Mouse (Mus musculus) lung, adult 18-20 months (tissue): ENCODE measurements around the gene Gdpd3.
A peak's percentile ranks its signal among the peaks of the same experiment; 100 is the strongest.
"Not testable (repeated sequence)": the region's sequence is repeated elsewhere in the genome, so short reads cannot be mapped to it uniquely, and the experiment has no call there.

Experiments used
- DNase-seq, 2 experiments: peaks; one replicate each; pipeline ENCODE4 v3.0.0; 2022; ENCODE audit warnings: mixed read lengths in 2 of 2

The Gdpd3 gene

DNA sequence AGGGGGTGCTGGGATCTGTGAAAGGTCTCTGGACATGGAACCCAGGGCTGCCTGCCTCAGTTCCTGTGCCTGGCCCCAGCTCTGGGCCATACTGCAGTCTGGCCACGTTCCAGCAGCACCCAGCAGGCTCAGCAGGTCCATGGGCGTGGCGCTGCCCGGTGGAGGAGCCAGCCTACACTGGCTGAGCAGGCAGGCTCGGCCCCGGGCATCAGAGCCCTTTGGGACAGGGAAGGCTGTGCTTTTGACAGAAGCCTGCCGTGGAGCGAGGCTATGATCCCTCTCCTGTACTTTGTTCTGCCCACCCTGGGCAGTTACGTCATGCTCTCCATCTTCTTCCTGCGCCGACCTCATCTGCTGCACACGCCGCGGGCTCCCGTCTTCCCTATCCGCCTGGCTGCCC lies at the start of gene Gdpd3:
Gene Gdpd3, plus strand, starts transcription at position 134 of the 400 bp plus-strand sequence.
- peak in 1 of 2 experiments; percentile 39 for DNase-seq

DNA sequence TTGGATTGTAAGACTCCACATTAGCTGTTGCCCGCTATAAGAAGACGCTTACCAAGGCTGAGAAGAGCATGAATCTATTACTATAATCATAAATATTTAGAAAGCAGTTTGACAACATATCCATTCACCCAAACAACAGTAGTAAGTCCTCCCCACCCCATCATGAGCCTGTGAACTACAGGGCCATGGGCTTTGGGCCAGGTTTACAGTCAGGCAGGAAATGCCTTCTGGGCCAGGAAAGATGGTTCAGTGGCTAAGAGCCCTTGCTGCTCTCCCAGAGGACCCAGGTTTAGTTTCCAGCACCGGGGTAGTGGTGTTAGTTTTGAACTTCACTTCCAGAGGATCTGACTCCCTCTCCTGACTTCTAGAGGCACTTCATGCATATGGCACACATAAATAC lies 48.6 kb upstream of the Gdpd3 start:
- no peak for DNase-seq

- DNase-seq, result no peak
These were observed 47.3 kb upstream of the Gdpd3 start for GRCm38 (mm10) chr7:126718787-126719337.

- no peak for DNase-seq
These were observed 44.5 kb upstream of the Gdpd3 start for GRCm38 (mm10) chr7:126721635-126722034.

DNA sequence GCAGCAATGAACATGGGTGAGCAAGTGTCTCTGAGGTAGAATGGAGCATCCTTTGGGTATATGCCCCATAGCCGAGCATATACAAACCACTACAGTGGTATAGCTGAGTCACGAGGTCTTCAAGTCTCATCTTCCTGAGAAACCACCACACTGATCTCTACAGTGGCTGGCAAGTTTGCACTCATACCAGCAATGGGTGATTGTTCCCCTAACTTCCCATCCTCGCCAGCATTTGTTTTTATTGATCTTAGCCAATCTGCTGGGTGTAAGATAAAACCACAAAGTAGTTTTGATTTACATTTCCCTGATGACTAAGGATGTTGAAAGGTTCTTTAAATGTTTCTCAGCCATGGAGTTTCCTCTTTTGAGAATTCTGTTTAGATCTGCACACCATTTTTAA lies 41.1 kb upstream of the Gdpd3 start:
- no peak for DNase-seq

DNA sequence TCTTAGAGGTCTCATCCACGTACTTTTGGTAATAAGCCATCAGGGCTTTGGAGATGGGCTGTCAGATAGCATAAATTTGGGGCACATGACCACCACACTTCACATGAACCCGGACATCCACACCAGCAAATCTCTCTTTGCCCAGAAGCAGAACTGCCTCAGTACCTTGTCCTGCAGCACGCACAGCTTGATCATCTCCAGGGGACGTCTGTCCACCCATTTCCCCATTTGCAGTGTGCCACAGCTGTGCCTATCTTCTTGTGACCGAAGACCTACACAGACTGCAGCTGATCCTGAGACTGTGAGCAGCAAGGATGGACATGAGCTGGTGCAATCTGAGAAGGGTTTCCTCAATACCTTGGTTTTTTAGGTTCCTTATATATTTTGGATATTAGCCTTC lies 40.5 kb upstream of the Gdpd3 start:
- DNase-seq, result no peak

DNA sequence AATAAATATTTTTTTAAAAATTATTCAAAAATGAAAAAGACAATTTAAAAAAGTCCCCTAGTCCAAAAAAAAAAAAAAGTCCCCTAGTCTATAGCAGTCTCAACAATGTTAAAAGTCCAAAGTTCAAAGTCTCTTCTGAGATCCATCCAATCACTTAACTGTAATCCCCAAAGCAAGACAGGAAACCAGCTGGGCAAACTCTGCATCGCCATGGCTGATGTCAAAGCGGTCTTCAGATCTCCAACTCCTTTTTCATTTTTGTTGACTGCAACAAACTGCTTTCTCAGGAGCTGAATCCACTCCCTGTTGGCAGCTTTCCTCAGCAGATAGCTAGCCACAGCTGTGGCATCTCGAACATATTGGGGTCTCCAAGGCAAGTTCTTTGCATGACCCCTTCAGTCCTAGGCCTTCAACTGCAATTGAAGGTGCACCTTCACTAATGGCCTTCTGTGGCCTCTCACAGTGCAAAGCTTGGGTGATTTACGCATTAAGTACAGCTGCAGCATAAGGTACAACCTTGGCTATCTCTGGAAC lies 35.8 kb upstream of the Gdpd3 start:
- DNase-seq, result not testable (repeated sequence)

DNA sequence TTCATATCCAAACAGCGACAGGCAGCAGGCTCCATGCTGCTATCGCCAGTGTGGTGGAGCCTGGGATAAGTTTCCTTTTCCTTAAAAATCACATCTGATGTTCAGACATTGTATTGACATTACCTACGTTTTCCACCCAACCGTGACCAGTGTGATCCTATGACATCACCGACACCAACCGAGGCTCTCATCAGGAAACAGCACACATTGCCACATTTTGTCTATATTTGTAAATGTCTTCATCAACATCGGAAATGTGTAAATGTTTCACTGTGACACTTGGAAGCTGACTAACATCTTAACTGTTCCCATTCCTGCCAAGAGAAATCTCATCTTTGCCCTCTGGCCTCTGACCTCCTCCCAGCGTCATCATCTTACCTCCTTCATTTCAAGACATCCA lies 30.0 kb upstream of the Gdpd3 start:
- DNase-seq, result no peak

- DNase-seq, result no peak
These were observed 26.6 kb upstream of the Gdpd3 start for GRCm38 (mm10) chr7:126739551-126739950.

DNA sequence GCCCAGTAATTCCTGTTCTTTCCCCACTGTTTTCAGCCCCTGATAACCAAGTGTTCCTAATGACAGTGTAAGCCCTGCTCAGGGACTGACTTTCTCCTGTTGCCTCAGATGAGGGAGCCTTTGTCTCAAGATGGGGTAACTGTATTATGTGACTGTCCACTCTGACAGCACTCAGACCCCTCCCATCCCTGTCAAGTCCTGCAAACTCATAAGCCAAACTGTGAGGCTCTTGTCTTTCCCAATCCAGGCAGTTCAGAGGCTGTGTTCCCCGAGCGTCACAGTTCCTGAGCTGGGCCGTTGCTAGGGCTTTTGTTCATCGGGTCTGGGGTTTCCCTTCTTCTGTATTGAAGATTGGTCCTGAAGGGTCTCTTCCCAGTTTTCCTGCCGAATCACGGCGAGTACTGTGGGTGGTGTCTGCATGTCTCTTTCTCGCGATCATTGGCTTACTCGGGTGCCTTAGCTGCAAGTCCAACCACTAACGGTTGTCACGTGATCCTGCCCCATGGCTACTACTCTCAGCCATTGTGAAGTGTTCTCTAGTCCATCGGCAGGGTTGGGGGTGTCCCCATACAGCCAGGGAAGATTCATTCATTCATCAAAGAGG lies 25.9 kb upstream of the Gdpd3 start:
- DNase-seq, result no peak

DNA sequence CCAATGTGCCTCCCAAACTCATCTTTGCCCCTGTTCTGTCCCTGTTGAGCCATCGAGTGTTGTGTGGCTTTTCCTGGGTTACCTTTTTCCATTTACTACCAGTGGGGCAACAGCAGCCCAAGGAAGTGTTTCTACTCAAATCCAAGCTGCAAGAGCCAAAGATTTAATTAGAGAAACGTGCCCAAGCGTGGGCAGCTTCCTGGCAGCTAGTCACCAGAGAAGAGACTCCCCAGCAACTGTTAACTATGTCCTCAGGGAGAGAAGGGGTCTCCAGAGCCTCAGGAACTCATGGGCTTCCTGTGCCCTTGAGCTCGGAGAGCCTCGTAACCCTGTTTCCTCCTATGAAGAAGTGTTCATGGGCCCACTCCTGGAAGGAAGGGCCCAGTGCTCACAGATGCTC lies 25.2 kb upstream of the Gdpd3 start:
- DNase-seq, result no peak

- no peak for DNase-seq
These were observed 24.7 kb upstream of the Gdpd3 start for GRCm38 (mm10) chr7:126741452-126741851.

DNA sequence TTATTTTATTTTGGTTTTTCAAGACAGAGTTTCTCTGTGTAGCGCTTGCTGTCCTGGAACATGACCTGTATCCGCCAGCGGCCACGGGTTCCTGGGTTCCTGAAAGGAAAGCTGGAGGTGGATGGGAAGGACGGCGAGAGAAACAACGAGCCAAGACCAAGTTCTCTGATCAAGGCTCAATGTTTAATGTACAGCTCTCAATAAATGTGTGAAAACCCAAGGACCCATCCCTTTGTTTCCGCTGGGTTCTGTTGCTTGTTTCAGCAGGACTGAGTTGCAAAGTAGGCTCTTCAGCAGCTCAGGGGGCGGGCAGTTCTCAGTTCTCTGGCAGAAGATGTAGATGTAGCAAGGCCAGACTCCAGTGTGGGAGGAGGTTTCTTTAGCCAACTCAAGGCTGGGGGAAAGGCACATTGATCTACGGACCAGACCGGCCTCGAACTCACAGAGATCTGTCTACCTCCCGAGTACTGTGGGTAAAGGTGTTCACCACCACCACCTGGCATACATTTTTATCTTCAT lies 24.1 kb upstream of the Gdpd3 start:
- no peak for DNase-seq

DNA sequence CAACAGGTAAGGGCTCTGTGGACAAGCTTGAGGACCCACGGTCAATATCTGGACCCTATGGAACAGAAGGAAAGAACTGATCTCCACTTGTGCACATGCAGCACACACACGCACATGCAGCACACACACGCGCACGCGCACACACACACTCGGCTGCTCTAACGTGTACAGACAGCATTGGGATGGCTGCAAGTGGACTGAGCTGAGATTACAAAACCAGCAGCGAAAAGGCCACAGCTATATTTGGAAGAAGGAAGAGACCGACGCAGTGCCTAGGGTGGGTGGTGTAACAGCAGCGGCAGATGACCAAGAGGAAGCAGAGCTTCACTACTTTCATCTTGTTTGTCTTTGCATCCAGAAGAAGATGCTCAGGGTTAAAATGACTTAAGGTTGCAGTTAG lies 20.1 kb upstream of the Gdpd3 start:
- DNase-seq, result peak in 1 of 2 experiments; percentile 48

DNA sequence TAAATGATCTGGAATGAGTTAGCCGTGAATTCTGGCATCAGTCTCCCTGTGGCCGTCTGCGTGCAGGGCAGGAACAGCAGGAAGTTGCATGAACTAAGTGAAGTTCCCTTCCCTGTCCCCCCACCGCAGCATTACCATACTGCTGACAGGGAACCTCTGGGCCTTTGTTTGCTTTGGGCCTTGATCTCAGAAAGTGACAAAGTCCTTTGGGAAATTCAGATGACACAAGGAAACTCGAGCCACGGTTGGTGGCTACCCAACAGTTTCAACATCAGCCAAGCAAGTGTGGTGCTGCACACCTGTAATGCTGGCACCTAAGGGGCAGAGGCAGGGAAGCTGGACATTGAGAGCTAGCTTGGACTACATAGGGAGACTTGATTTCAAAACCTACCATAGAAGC lies 19.3 kb upstream of the Gdpd3 start:
- DNase-seq, result no peak

DNA sequence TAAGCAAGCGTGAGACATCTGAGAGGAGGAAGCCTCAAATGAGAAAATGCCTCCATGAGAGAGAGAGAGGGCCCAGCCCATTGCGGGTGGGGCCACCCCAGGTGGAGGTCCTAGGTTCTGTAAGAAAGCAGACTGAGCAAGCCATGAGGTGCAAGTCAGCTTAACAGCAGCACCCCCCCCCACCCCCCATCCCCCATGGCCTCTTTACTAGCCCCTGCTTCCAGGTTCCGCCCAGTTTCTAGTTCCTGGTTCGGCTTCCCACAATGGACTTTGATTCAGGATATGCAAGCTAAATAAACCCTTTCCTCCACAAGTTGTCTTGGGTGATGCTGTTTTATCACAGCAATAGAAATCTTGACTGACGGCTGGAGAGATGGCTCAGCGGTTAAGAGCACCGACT lies 17.3 kb upstream of the Gdpd3 start:
- no peak for DNase-seq

DNA sequence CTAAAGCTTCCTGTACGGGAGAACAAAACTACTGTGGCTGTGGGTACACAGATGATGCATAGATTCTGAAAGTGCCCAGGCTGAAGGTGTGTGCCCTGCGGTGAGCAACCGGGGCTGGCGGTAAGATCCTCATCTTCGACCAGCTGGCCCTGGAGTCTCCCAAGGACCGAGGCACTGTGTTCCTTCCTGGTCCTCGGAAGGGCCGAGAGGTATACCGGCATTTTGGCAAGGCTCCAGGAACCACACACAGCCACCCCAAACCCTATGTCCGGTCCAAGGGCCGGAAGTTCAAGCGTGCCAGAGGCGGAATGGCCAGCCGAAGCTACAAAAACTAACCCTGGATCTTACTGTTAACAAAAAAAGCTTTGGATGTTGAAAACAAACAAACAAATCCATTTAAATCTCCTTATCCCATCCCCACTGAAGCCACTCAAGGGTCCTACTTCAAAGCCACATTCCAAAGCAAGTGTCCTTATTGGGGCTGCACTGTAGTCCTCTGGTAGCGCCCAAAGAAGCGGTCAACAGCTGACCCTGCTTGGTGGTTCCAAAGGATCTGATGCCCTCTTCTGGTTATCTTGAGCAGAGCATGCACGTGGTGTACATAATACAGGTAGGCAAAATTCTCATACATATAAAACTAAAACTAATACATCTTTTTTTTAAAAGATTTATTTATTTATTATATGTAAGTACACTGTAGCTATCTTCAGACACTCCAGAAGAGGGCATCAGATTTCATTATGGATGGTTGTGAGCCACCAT lies 16.4 kb upstream of the Gdpd3 start:
- no peak for DNase-seq

DNA sequence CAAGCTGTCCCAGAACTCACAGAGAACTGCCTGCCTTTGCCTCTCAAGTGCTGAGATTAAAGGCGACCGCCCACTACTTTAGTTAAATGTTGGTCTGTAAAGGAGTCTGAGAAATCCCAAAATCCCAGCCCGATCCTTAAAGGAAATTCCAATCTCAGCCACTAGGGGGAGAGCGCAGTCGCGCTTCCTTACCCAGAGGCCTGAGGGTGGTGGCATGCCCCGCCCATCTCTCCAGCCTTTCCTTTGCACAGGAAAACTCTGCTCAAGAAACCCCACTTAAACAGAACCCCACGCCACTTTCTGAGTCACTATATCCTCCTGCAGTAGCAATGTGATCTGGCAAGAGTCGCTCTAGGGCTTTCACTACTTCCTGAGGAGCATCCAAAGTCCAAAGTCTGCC lies 11.3 kb upstream of the Gdpd3 start:
- peak; percentile 78 to 86 for DNase-seq

DNA sequence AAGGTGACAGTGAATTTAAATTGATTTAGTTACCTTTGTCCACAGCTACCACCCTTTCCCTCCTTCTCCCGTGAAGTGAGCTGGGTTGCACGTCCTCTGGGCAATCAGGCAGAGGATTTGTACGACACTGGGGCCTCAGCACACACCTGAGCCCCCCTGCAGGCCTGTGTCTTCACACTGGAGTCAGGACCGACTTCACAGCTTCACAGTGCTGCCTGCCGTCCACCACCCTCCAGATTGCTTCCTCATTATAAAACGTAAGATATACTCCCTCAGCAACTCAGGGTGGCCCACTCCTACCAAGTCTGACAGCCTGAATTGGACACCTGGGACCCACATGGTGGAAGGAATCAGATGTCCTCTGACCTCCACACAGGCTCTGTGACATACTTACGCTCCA lies 7.6 kb upstream of the Gdpd3 start:
- no peak for DNase-seq

- DNase-seq, result peak; percentile 89 to 93
These were observed 7.0 kb upstream of the Gdpd3 start, which contains the start of gene Mapk3 for GRCm38 (mm10) chr7:126759050-126759671. TSS of gene Mapk3 (plus strand) at chr7:126759601.

DNA sequence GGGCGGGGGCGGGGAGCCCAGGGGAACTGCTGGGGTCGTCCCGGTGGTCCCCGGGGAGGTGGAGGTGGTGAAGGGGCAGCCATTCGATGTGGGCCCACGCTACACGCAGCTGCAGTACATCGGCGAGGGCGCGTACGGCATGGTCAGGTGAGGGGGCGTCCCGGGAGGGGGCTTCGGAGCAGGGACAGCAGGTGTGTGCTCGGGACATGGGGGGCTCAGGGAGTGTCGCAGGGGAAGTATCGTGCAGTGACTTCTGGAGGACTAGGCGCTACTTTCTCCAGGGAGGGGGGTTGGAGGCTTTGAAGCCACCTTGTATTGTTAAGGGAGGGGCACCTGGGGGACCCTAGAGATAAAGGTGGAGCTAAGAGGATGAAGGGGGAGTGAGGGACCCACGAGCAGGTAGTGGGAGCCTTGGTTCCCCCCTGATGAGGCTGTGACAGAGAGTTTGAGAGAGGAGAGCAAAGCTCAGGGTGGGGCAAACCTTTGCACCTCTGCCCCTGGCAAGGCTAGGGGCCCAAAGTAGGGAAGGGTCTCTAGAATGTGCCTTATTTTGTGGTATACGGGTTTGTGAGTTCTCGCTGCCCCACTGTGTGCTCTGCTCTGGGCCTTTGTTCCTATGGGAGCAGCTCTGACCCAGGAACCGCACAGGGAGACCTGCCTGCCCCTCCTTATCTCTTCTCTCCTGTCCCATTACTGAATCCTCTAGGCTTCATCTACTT lies 6.3 kb upstream of the Gdpd3 start:
- peak in 1 of 2 experiments; percentile 43 for DNase-seq

GRCm38 (mm10) chr7:126760391-126760802 lies 5.7 kb upstream of the Gdpd3 start:
- DNase-seq, result peak; percentile 92 to 95

DNA sequence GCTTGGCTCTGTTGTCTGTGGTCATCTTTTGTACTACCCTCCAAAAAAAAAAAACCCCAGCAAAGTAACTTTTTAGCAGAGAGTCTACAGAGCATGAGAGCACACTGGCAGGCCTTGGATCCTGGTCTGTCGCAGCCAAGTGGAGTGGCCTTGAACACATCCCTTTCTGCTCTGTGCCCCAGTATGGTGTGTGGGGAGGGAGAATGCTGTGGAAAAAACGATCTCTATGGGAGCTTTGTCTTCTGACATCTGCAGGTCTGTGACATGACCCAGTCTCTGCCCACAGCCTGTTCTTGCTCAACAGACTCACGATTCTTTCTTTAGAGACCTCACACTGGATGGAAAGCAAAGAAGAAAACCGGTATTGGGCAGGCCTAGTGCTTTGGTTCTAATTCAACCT lies 5.2 kb upstream of the Gdpd3 start:
- DNase-seq, result no peak
